Mouse (Mus musculus) limb, embryonic 14.5 days (tissue): ENCODE data around the gene Olfr374. TPM values are rescaled to one million over a fixed set of nuclear protein-coding genes. Genes with fewer than 3 reads are reported as not detected.
A peak's percentile ranks its signal among the peaks of the same experiment; 100 is the strongest.

Experiments
- ATAC-seq: fragments of 200-750 bp; cut with Nextera tagmentation; 2 replicates; pipeline ENCODE4 v1.8.0; 2017; ENCODE audit warnings: low read depth, moderate number of reproducible peaks, moderate TSS enrichment; ENCODE audit not compliant: low FRiP score
- DNase-seq: peaks from one replicate; pipeline ENCODE4 v3.0.0-alpha.2; 2015; ENCODE audit warnings: low spot score
- H3K27ac ChIP-seq: fragments of 300-500 bp; sonication (generic); replicated peaks from 2 replicates; pipeline ENCODE4 v1.5.1; 2014; ENCODE audit warnings: low read depth, mild to moderate bottlenecking, low read length, moderate library complexity, mixed read lengths
- H3K27me3 ChIP-seq: fragments of 300-500 bp; sonication (generic); 2 replicates; pipeline ENCODE4 v1.6.1; 2014; ENCODE audit warnings: low read length, mixed read lengths; ENCODE audit not compliant: control insufficient read depth, insufficient read depth
- H3K36me3 ChIP-seq: fragments of 300-500 bp; sonication (generic); 2 replicates; pipeline ENCODE4 v1.6.1; 2014; ENCODE audit warnings: mild to moderate bottlenecking, low read length, moderate library complexity, mixed read lengths; ENCODE audit not compliant: control insufficient read depth, insufficient read depth
- H3K4me1 ChIP-seq: fragments of 300-500 bp; sonication (generic); 2 replicates; pipeline ENCODE4 v1.6.1; 2014; ENCODE audit warnings: antibody characterized with exemption, low read length, mixed read lengths; ENCODE audit not compliant: control insufficient read depth, insufficient read depth
- H3K4me2 ChIP-seq: fragments of 300-500 bp; sonication (generic); replicated peaks from 2 replicates; pipeline ENCODE4 v1.6.1; 2014; ENCODE audit warnings: low read depth, mild to moderate bottlenecking, low read length, moderate library complexity; ENCODE audit not compliant: severe bottlenecking
- H3K4me3 ChIP-seq: fragments of 300-500 bp; sonication (generic); replicated peaks from 2 replicates; pipeline ENCODE4 v1.5.1; 2014; ENCODE audit warnings: low read length
- H3K9ac ChIP-seq: fragments of 300-500 bp; sonication (generic); 2 replicates; pipeline ENCODE4 v1.6.1; 2014; ENCODE audit warnings: mild to moderate bottlenecking, low read depth, low read length, moderate library complexity; ENCODE audit not compliant: severe bottlenecking
- H3K9me3 ChIP-seq: fragments of 300-500 bp; sonication (generic); 2 replicates; pipeline ENCODE4 v1.6.1; 2016; ENCODE audit warnings: low read length; ENCODE audit not compliant: control insufficient read depth
- POLR2A ChIP-seq: fragments of 200-500 bp; IDR thresholded peaks from 2 replicates; pipeline ENCODE4 v1.8.0; 2012; ENCODE audit warnings: inconsistent platforms, mild to moderate bottlenecking, moderate library complexity, borderline replicate concordance; ENCODE audit not compliant: insufficient read depth, insufficient read length; ENCODE audit errors: extremely low read depth
- WGBS: fragments of 180-500 bp; shearing (Covaris S2); extraction: QIAGEN DNeasy Blood & Tissue Kit; methylation state at CpG from one replicate; pipeline ENCODE4 v1.1.7; 2014; 5-methylcytosine and 5-hydroxymethylcytosine counted together
- polyA plus RNA-seq, 2 experiments: library from polyadenylated mRNA; depleted of rRNA in 1 of 2; stranded (reverse) in 1 of 2; unstranded in 1 of 2; fragments of >200 nt; fragmentation: Nextera tagmentation in 1 of 2; extraction: Ambion mirVana in 1 of 2; gene quantifications; 2 replicates each; pipeline versions ENCODE4 v1.2.1 to v1.2.3; 2012 to 2014

Olfr374 gene
- polyA plus RNA-seq, 2 experiments = 0.14 TPM; not detected in 1

GRCm38 (mm10) chr8:72160007-72160406 lies 53.2 kb downstream of the Olfr374 start:
- Histone ChIP-seq H3K27me3 (no peaks in the 10 kb centered on the region), H3K4me3 (peak overlapping the region; percentile 36), H3K36me3 (peaks cover 7% of the 10 kb centered on the region; the same call in 1 of the 2 replicates), H3K27ac (no peak overlapping the region), H3K4me1 (peaks cover 12% of the 10 kb centered on the region), H3K9me3 (no peaks in the 10 kb centered on the region), H3K9ac (no peak overlapping the region), H3K4me2 (peak overlapping the region; percentile 63)
- DNase-seq = no peak
- WGBS = 59% methylated on average over 3 of the region's 3 CpGs
- ATAC-seq = no peak
- no peak for TF ChIP-seq POLR2A

GRCm38 (mm10) chr8:72160707-72161697 lies 54.2 kb downstream of the Olfr374 start, which contains the start of gene Rab8a:
Rab8a (plus strand) TSS chr8:72161200.
- Histone ChIP-seq H3K27me3 (no peaks in the 10 kb centered on the region), H3K9me3 (no peaks in the 10 kb centered on the region), H3K27ac (peak within 1 kb of the TSS; percentile 68), H3K4me3 (peak within 1 kb of the TSS; percentile 98), H3K4me2 (peak within 1 kb of the TSS; percentile 85), H3K4me1 (peaks cover 12% of the 10 kb centered on the region), H3K36me3 (peaks cover 7% of the 10 kb centered on the region; the same call in 1 of the 2 replicates), H3K9ac (peak within 1 kb of the TSS; percentile 89)
- ATAC-seq (peak; percentile 99), DNase-seq (peak; percentile 100)
- peak; percentile 82; the same call in 1 of the 2 replicates for TF ChIP-seq POLR2A
- under 1% methylated on average over 81 of the region's 82 CpGs for WGBS

- ATAC-seq = no peak
- no peak for TF ChIP-seq POLR2A
- DNase-seq = no peak
- Histone ChIP-seq H3K27ac (no peak overlapping the region), H3K36me3 (peaks cover 7% of the 10 kb centered on the region), H3K9ac (no peak overlapping the region), H3K9me3 (no peaks in the 10 kb centered on the region), H3K4me2 (no peak overlapping the region), H3K4me1 (peaks cover 12% of the 10 kb centered on the region), H3K27me3 (no peaks in the 10 kb centered on the region), H3K4me3 (no peak overlapping the region)
Measured at GRCm38 (mm10) chr8:72162821-72163220, 56.0 kb downstream of the Olfr374 start.

Other genes starting within 250 kb of the Olfr374 start
- 1.9 and 2.3 TPM in 2 replicates for gene Zfp709, start 225.0 kb upstream of the Olfr374 start, polyA plus RNA-seq (2012; rRNA removed)
- gene Zfp709, start 225.0 kb upstream of the Olfr374 start, polyA plus RNA-seq (2014; fragmentation: Nextera tagmentation; extraction: Ambion mirVana) = 7.9 and 9.0 TPM in 2 replicates
- gene Zfp882, start 198.4 kb upstream of the Olfr374 start, polyA plus RNA-seq (2012; rRNA removed) = 3.4 and 5.5 TPM in 2 replicates
- 5.7 TPM in 2 replicates for gene Zfp882, start 198.4 kb upstream of the Olfr374 start, polyA plus RNA-seq (2014; fragmentation: Nextera tagmentation; extraction: Ambion mirVana)
- 11.2 and 14.9 TPM in 2 replicates for gene Zfp617, start 198.4 kb upstream of the Olfr374 start, polyA plus RNA-seq (2012; rRNA removed)
- 19.7 and 21.2 TPM in 2 replicates for gene Zfp617, start 198.4 kb upstream of the Olfr374 start, polyA plus RNA-seq (2014; fragmentation: Nextera tagmentation; extraction: Ambion mirVana)
- gene Zfp961, start 156.0 kb upstream of the Olfr374 start, polyA plus RNA-seq (2012; rRNA removed) = 15.2 and 18.9 TPM in 2 replicates
- 15.5 and 19.3 TPM in 2 replicates for gene Zfp961, start 156.0 kb upstream of the Olfr374 start, polyA plus RNA-seq (2014; fragmentation: Nextera tagmentation; extraction: Ambion mirVana)
- 0.65 and 0.93 TPM in 2 replicates for gene Cyp4f18, start 97.4 kb upstream of the Olfr374 start, polyA plus RNA-seq (2012; rRNA removed)
- gene Cyp4f18, start 97.4 kb upstream of the Olfr374 start, polyA plus RNA-seq (2014; fragmentation: Nextera tagmentation; extraction: Ambion mirVana) = 0.88 and 2.6 TPM in 2 replicates
- not detected in 2 replicates for gene Olfr372, start 65.8 kb upstream of the Olfr374 start, polyA plus RNA-seq (2012; rRNA removed)
- gene Olfr372, start 65.8 kb upstream of the Olfr374 start, polyA plus RNA-seq (2014; fragmentation: Nextera tagmentation; extraction: Ambion mirVana) = not detected in 2 replicates
- gene Olfr373, start 23.9 kb upstream of the Olfr374 start, polyA plus RNA-seq (2012; rRNA removed) = not detected in 2 replicates
- not detected in 2 replicates for gene Olfr373, start 23.9 kb upstream of the Olfr374 start, polyA plus RNA-seq (2014; fragmentation: Nextera tagmentation; extraction: Ambion mirVana)
- 311 and 395 TPM in 2 replicates for gene Tpm4, start 27.9 kb downstream of the Olfr374 start, polyA plus RNA-seq (2012; rRNA removed)
- 579 and 584 TPM in 2 replicates for gene Tpm4, start 27.9 kb downstream of the Olfr374 start, polyA plus RNA-seq (2014; fragmentation: Nextera tagmentation; extraction: Ambion mirVana)
- gene Rab8a, start 54.2 kb downstream of the Olfr374 start, polyA plus RNA-seq (2012; rRNA removed) = 85.2 and 142 TPM in 2 replicates
- gene Rab8a, start 54.2 kb downstream of the Olfr374 start, polyA plus RNA-seq (2014; fragmentation: Nextera tagmentation; extraction: Ambion mirVana) = 84.4 and 89.0 TPM in 2 replicates
- 0.28 and 0.37 TPM in 2 replicates for gene Hsh2d, start 82.6 kb downstream of the Olfr374 start, polyA plus RNA-seq (2012; rRNA removed)
- 0.10 and 0.11 TPM in 2 replicates for gene Hsh2d, start 82.6 kb downstream of the Olfr374 start, polyA plus RNA-seq (2014; fragmentation: Nextera tagmentation; extraction: Ambion mirVana)
- not detected in 2 replicates for gene Cib3, start 105.8 kb downstream of the Olfr374 start, polyA plus RNA-seq (2012; rRNA removed)
- not detected in 2 replicates for gene Cib3, start 105.8 kb downstream of the Olfr374 start, polyA plus RNA-seq (2014; fragmentation: Nextera tagmentation; extraction: Ambion mirVana)
- gene Gm11034, start 106.6 kb downstream of the Olfr374 start, polyA plus RNA-seq (2012; rRNA removed) = not detected in 2 replicates
- gene Gm11034, start 106.6 kb downstream of the Olfr374 start, polyA plus RNA-seq (2014; fragmentation: Nextera tagmentation; extraction: Ambion mirVana) = not detected in 2 replicates
- 52.9 and 56.4 TPM in 2 replicates for gene Fam32a, start 112.7 kb downstream of the Olfr374 start, polyA plus RNA-seq (2012; rRNA removed)
- gene Fam32a, start 112.7 kb downstream of the Olfr374 start, polyA plus RNA-seq (2014; fragmentation: Nextera tagmentation; extraction: Ambion mirVana) = 57.4 and 58.9 TPM in 2 replicates
- gene Ap1m1, start 133.0 kb downstream of the Olfr374 start, polyA plus RNA-seq (2012; rRNA removed) = 111 and 127 TPM in 2 replicates
- gene Ap1m1, start 133.0 kb downstream of the Olfr374 start, polyA plus RNA-seq (2014; fragmentation: Nextera tagmentation; extraction: Ambion mirVana) = 98.8 and 99.2 TPM in 2 replicates
- gene Gm10282, start 198.2 kb downstream of the Olfr374 start, polyA plus RNA-seq (2012; rRNA removed) = 9.8 and 30.0 TPM in 2 replicates
- gene Gm10282, start 198.2 kb downstream of the Olfr374 start, polyA plus RNA-seq (2014; fragmentation: Nextera tagmentation; extraction: Ambion mirVana) = 26.2 and 28.3 TPM in 2 replicates
- gene Klf2, start 212.0 kb downstream of the Olfr374 start, polyA plus RNA-seq (2012; rRNA removed) = 36.7 and 50.7 TPM in 2 replicates
- gene Klf2, start 212.0 kb downstream of the Olfr374 start, polyA plus RNA-seq (2014; fragmentation: Nextera tagmentation; extraction: Ambion mirVana) = 20.1 and 21.6 TPM in 2 replicates